In the genomic region with DNA sequence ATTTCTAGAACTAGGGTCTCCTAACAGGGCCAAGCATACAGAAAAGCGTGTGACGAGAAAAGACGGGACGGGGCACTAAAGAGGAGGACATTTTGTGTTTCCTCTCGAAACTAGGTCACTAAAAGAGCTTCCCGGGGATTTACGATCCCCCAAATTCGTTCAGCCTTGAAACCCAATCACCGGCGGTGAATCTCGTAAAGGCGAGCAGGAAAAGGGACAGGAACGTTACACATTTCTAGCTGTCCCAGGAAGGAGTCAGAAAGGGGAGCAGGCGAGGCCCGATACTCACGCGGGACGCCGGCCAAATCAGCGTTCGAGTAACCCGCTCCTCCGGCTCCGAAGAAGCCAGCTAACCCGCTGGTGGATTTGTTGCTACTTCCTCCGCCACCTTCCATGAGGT, we compare ENCODE assay signal across 9 mouse cellular contexts. TPM values are rescaled to one million over a fixed set of nuclear protein-coding genes. Genes with fewer than 3 reads are reported as not detected.
A peak's percentile ranks its signal among the peaks of the same experiment; 100 is the strongest.
DNase-seq lines count a peak whose midpoint lies in the region; ATAC-seq lines count a peak whose summit lies in the region.
"Had no signal": no experiment of that assay in that cellular context is flagged by ENCODE, and none has a peak within 500 bp of the region (broad histone marks: within the 10 kb centered on the region; RNA-seq: fewer than 3 reads in every experiment).

No protein-coding gene starts in this region.

- no peaks in the 10 kb centered on the region for H3K9me3 ChIP-seq in heart, embryonic 14.5 days (ENCODE audit: control insufficient read depth, low read length)
- H3K9me3 ChIP-seq in intestine, embryonic 14.5 days (ENCODE audit: control insufficient read depth, low read length), result peaks cover 3% of the 10 kb centered on the region; the same call in 1 of the 2 replicates
- no peaks in the 10 kb centered on the region for H3K9me3 ChIP-seq in midbrain, embryonic 16.5 days (replicated peaks; ENCODE audit: control insufficient read depth, low read length, poor library complexity, severe bottlenecking)

- no peak for ATAC-seq in heart, embryonic 14.5 days (ENCODE audit: insufficient number of reproducible peaks, insufficient read depth, low FRiP score, low read depth)
- peak; percentile 29; the same call in 1 of the 2 replicates for ATAC-seq in intestine, embryonic 14.5 days (replicated peaks; ENCODE audit: low FRiP score, low TSS enrichment, low read depth)
- no peak; the same call in 1 of the 2 replicates for ATAC-seq in midbrain, embryonic 16.5 days

- WGBS in heart, embryonic 14.5 days, result under 1% methylated on average over 25 of the region's 26 CpGs
- WGBS in intestine, embryonic 14.5 days, result under 1% methylated on average over 25 of the region's 26 CpGs
- WGBS in midbrain, embryonic 16.5 days, result under 1% methylated on average over 26 of the region's 26 CpGs

- H3K4me1 ChIP-seq in heart, embryonic 14.5 days (ENCODE audit: control insufficient read depth in 2 of 2, insufficient read depth in 2 of 2, low read length in 2 of 2), result peaks cover 4 to 23% of the 10 kb centered on the region in 2 experiments; a peak in 3 of 4 replicates
- H3K4me1 ChIP-seq in intestine, embryonic 14.5 days (replicated peaks; ENCODE audit: control insufficient read depth, insufficient read depth, low read length), result peaks cover 20% of the 10 kb centered on the region
- H3K4me1 ChIP-seq in midbrain, embryonic 16.5 days (ENCODE audit: control insufficient read depth, insufficient read depth, low read length), result peaks cover 26% of the 10 kb centered on the region

- H3K4me3 ChIP-seq in heart, embryonic 14.5 days (ENCODE audit: control insufficient read depth in 1 of 2, insufficient read depth in 1 of 2, low read depth in 1 of 2, low read length in 2 of 2), result peak overlapping the region; percentile 68 to 73
- H3K4me3 ChIP-seq in intestine, embryonic 14.5 days (ENCODE audit: low read depth, low read length), result peak overlapping the region; percentile 100
- peak overlapping the region; percentile 81 for H3K4me3 ChIP-seq in midbrain, embryonic 16.5 days (ENCODE audit: low read depth, low read length)

- peaks cover 28% of the 10 kb centered on the region for H3K36me3 ChIP-seq in heart, embryonic 14.5 days (ENCODE audit: control insufficient read depth, insufficient read depth, low read length)
- peaks cover 31% of the 10 kb centered on the region for H3K36me3 ChIP-seq in intestine, embryonic 14.5 days (ENCODE audit: control insufficient read depth, insufficient read depth, low read length)
- H3K36me3 ChIP-seq in midbrain, embryonic 16.5 days (ENCODE audit: control insufficient read depth, insufficient read depth, low read length), result peaks cover 15% of the 10 kb centered on the region

- H3K4me2 ChIP-seq in heart, embryonic 14.5 days (ENCODE audit: low read length), result peak overlapping the region; percentile 82
- peak overlapping the region; percentile 66 for H3K4me2 ChIP-seq in intestine, embryonic 14.5 days (ENCODE audit: low read length)
- peak overlapping the region; percentile 84 for H3K4me2 ChIP-seq in midbrain, embryonic 16.5 days (ENCODE audit: low read length)

- H3K9ac ChIP-seq in heart, embryonic 14.5 days (ENCODE audit: low read length), result peak overlapping the region; percentile 85
- peak overlapping the region; percentile 85 for H3K9ac ChIP-seq in intestine, embryonic 14.5 days (ENCODE audit: low read length)
- H3K9ac ChIP-seq in midbrain, embryonic 16.5 days (ENCODE audit: low read depth, low read length), result peak overlapping the region; percentile 71

- DNase-seq in heart, adult 8-10 months (ENCODE audit: low spot score), result no peak
- DNase-seq in CD4-positive, CD25-positive, alpha-beta regulatory T cell, adult 2 months (ENCODE audit: low read depth, low spot score), result peak; percentile 40
- DNase-seq in embryo, embryonic 11.5 days (ENCODE audit: low read depth, low spot score), result peak; percentile 14
- peak; percentile 72 for DNase-seq in intestine, embryonic 14.5 days (ENCODE audit: low spot score)
- no peak for DNase-seq in left cerebral cortex, adult 8-10 months (ENCODE audit: low spot score in 2 of 2)
- no peak for DNase-seq in adrenal gland, adult 2 months

- H3K27me3 ChIP-seq in heart, embryonic 14.5 days (ENCODE audit: control insufficient read depth, insufficient read depth, low read length), result no peaks in the 10 kb centered on the region
- no peaks in the 10 kb centered on the region for H3K27me3 ChIP-seq in intestine, embryonic 14.5 days (replicated peaks; ENCODE audit: control insufficient read depth, insufficient read depth, low read length)
- H3K27me3 ChIP-seq in midbrain, embryonic 16.5 days (ENCODE audit: control insufficient read depth, insufficient read depth, low read depth, low read length), result no peaks in the 10 kb centered on the region

- peak overlapping the region; percentile 75 to 78 for H3K27ac ChIP-seq in heart, embryonic 14.5 days (replicated peaks in 1 of 2; ENCODE audit: control insufficient read depth in 1 of 2, insufficient read depth in 1 of 2, low read depth in 2 of 2, low read length in 2 of 2)
- peak overlapping the region; percentile 47; the same call in 1 of the 2 replicates for H3K27ac ChIP-seq in intestine, embryonic 14.5 days (ENCODE audit: low read depth)
- H3K27ac ChIP-seq in midbrain, embryonic 16.5 days (ENCODE audit: low read length), result no peak overlapping the region

RNA-seq across cellular contexts. Expression of a gene that starts 0.3 kb away (rescaled TPM):
- 317 and 326 TPM in 2 replicates for polyA plus RNA-seq in heart, embryonic 14.5 days (2014; fragmentation: Nextera tagmentation; extraction: Ambion mirVana)
- total RNA-seq in heart, adult 8-10 months (2022), result 100 to 1,000 TPM; 216 to 235 (median 228) TPM
- 333 and 354 TPM in 2 replicates for polyA plus RNA-seq in intestine, embryonic 14.5 days (2014; fragmentation: Nextera tagmentation; extraction: Ambion mirVana)
- polyA plus RNA-seq in midbrain, embryonic 16.5 days (2015; fragmentation: Nextera tagmentation; extraction: Ambion mirVana), result 205 and 214 TPM in 2 replicates
- total RNA-seq in left cerebral cortex, adult 8-10 months (2022), result 10 to 100 TPM; 56.9 to 83.5 (median 63.1) TPM
- total RNA-seq in adrenal gland, adult 2 months (2021), result 100 to 1,000 TPM; 150 to 152 TPM
- polyA plus RNA-seq in adrenal gland, adult 2 months (2012; rRNA removed), result 165 TPM in 2 replicates

RNA-seq across cellular contexts. Expression of a gene that starts 0.4 kb away (rescaled TPM):
- 30.2 and 34.6 TPM in 2 replicates for polyA plus RNA-seq in heart, embryonic 14.5 days (2014; fragmentation: Nextera tagmentation; extraction: Ambion mirVana)
- total RNA-seq in heart, adult 8-10 months (2022), result 10 to 100 TPM; 15.4 to 21.4 (median 18.0) TPM
- polyA plus RNA-seq in intestine, embryonic 14.5 days (2014; fragmentation: Nextera tagmentation; extraction: Ambion mirVana), result 43.8 and 45.5 TPM in 2 replicates
- 31.1 and 34.5 TPM in 2 replicates for polyA plus RNA-seq in midbrain, embryonic 16.5 days (2015; fragmentation: Nextera tagmentation; extraction: Ambion mirVana)
- 10 to 100 TPM; 37.3 to 42.6 (median 38.8) TPM for total RNA-seq in left cerebral cortex, adult 8-10 months (2022)
- total RNA-seq in adrenal gland, adult 2 months (2021), result 10 to 100 TPM; 49.0 to 69.1 TPM
- 6.3 and 8.9 TPM in 2 replicates for polyA plus RNA-seq in adrenal gland, adult 2 months (2012; rRNA removed)

RNA-seq across cellular contexts. Expression of a gene that starts 41.7 kb away (rescaled TPM):
- 124 and 147 TPM in 2 replicates for polyA plus RNA-seq in heart, embryonic 14.5 days (2014; fragmentation: Nextera tagmentation; extraction: Ambion mirVana)
- total RNA-seq in heart, adult 8-10 months (2022), result 100 to 1,000 TPM; 120 to 145 (median 131) TPM
- 125 TPM in 2 replicates for polyA plus RNA-seq in intestine, embryonic 14.5 days (2014; fragmentation: Nextera tagmentation; extraction: Ambion mirVana)
- 107 and 110 TPM in 2 replicates for polyA plus RNA-seq in midbrain, embryonic 16.5 days (2015; fragmentation: Nextera tagmentation; extraction: Ambion mirVana)
- total RNA-seq in left cerebral cortex, adult 8-10 months (2022), result 100 to 1,000 TPM in 1 of 4 experiments, 10 to 100 TPM in 3; 93.6 to 102 (median 95.5) TPM
- 100 to 1,000 TPM; 155 to 232 TPM for total RNA-seq in adrenal gland, adult 2 months (2021)
- polyA plus RNA-seq in adrenal gland, adult 2 months (2012; rRNA removed), result 18.6 and 27.6 TPM in 2 replicates

RNA-seq across cellular contexts. Expression of a gene that starts 59.5 kb away (rescaled TPM):
- 0.55 TPM in 1 of 2 replicates, not detected in the other for polyA plus RNA-seq in heart, embryonic 14.5 days (2014; fragmentation: Nextera tagmentation; extraction: Ambion mirVana)
- not detected for total RNA-seq in heart, adult 8-10 months (2022)
- not detected in 2 replicates for polyA plus RNA-seq in intestine, embryonic 14.5 days (2014; fragmentation: Nextera tagmentation; extraction: Ambion mirVana)
- polyA plus RNA-seq in midbrain, embryonic 16.5 days (2015; fragmentation: Nextera tagmentation; extraction: Ambion mirVana), result not detected in 2 replicates
- total RNA-seq in left cerebral cortex, adult 8-10 months (2022), result not detected
- not detected for total RNA-seq in adrenal gland, adult 2 months (2021)
- polyA plus RNA-seq in adrenal gland, adult 2 months (2012; rRNA removed), result not detected in 2 replicates
- total RNA-seq: adrenal gland, postnatal 4 days had no signal

Comparison
In these comparisons a context has a peak if more than half of its experiments do, and no peak if none do; other contexts are left out.
1. DNase-seq: peak in CD4-positive, CD25-positive, alpha-beta regulatory T cell, adult 2 months (single experiment), embryo, embryonic 11.5 days (single experiment) and intestine, embryonic 14.5 days (single experiment); none in heart, adult 8-10 months (single experiment), left cerebral cortex, adult 8-10 months (0 of 2) and adrenal gland, adult 2 months (single experiment).
2. Peak in every context shown above with its lines, with median percentiles within 50 percentile points of each other: H3K4me2 ChIP-seq, H3K4me3 ChIP-seq and H3K9ac ChIP-seq.